Mouse (Mus musculus) cerebellum, adult 9-10 months (tissue): ENCODE measurements around the gene Lce1a2.

ENCODE experiments used
- DNase-seq: peaks from one replicate; pipeline ENCODE4 v3.0.0; 2022

Lce1a2 gene

GRCm38 (mm10) chr3:92670215-92670614 lies at the start of gene Lce1a2:
Gene Lce1a2 (minus strand): TSS chr3:92670315.
- DNase-seq = no peak

GRCm38 (mm10) chr3:92715122-92715521 lies 45.0 kb upstream of the Lce1a2 start:
- no peak for DNase-seq

GRCm38 (mm10) chr3:92708974-92709373 lies 38.9 kb upstream of the Lce1a2 start, which contains the start of gene Lce1e:
Gene Lce1e (minus strand): TSS chr3:92709074.
- DNase-seq = no peak

- DNase-seq = no peak
Observed at GRCm38 (mm10) chr3:92694613-92695012, 24.5 kb upstream of the Lce1a2 start.

GRCm38 (mm10) chr3:92691688-92692087 lies 21.6 kb upstream of the Lce1a2 start:
- no peak for DNase-seq

- DNase-seq = peak; percentile 8
Observed at GRCm38 (mm10) chr3:92689154-92689553, 19.0 kb upstream of the Lce1a2 start.

- no peak for DNase-seq
Observed at GRCm38 (mm10) chr3:92687110-92687509, 17.0 kb upstream of the Lce1a2 start, which contains the start of gene Lce1d. Gene Lce1d (minus strand): TSS chr3:92687210.

- DNase-seq = no peak
Observed at GRCm38 (mm10) chr3:92678947-92679346, 8.8 kb upstream of the Lce1a2 start, which contains the start of gene Lce1c. Gene Lce1c (plus strand): TSS chr3:92679247.

GRCm38 (mm10) chr3:92656826-92657225 lies 13.3 kb downstream of the Lce1a2 start, which contains the start of gene Lce1b:
Gene Lce1b (minus strand): TSS chr3:92656926.
- DNase-seq = no peak

- no peak for DNase-seq
Observed at GRCm38 (mm10) chr3:92648207-92648606, 21.9 kb downstream of the Lce1a2 start, which contains the start of gene Lce1a1. Gene Lce1a1 (minus strand): TSS chr3:92648307.

- DNase-seq = no peak
Observed at GRCm38 (mm10) chr3:92639854-92640253, 30.3 kb downstream of the Lce1a2 start.

- no peak for DNase-seq
Observed at GRCm38 (mm10) chr3:92638653-92638991, 31.5 kb downstream of the Lce1a2 start.

GRCm38 (mm10) chr3:92637745-92638652 lies 32.1 kb downstream of the Lce1a2 start:
- DNase-seq = no peak

GRCm38 (mm10) chr3:92621560-92621959 lies 48.6 kb downstream of the Lce1a2 start, which contains the start of gene Lce6a:
Gene Lce6a (minus strand): TSS chr3:92621660.
- DNase-seq = no peak
